Mouse (Mus musculus): Measurements from ENCODE around the gene Otud7a. TPM values are rescaled to one million over a fixed set of nuclear protein-coding genes. Genes with fewer than 3 reads are reported as not detected.

The Otud7a gene
- total RNA-seq, 4 experiments from 2014 or later, result not detected

GRCm38 (mm10) chr7:63773268-63773667 is 328.7 kb downstream of the Otud7a start:
- no peak for DNase-seq (ENCODE audit: low spot score in 2 of 2)

- no peak for DNase-seq (ENCODE audit: low spot score in 2 of 2)
These were observed 329.7 kb downstream of the Otud7a start for GRCm38 (mm10) chr7:63774291-63774690.

DNA sequence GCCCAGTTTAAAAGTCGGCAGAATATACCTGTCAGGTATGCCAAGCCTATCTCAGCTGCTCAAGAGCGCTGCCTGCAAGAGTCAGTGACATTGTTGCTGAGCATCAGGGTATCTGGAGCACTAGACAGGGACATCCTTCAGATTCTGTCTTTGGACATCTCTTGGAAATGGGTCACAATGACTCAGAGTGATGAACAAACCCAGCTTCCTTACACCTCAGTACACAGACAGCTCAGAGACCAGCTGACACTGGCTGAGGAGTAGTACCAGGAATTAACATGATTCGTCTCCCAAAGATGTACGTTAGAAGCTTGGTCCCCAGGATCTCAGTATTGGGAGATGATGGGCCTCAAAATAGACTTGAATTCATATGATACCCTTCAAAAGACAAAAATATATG is 332.8 kb downstream of the Otud7a start:
- DNase-seq (ENCODE audit: low spot score in 2 of 2), result no peak

- no peak for DNase-seq (ENCODE audit: low spot score in 2 of 2)
These were observed 336.3 kb downstream of the Otud7a start for GRCm38 (mm10) chr7:63780821-63781220.

GRCm38 (mm10) chr7:63789743-63790142 is 345.2 kb downstream of the Otud7a start:
- no peak for DNase-seq (ENCODE audit: low spot score in 2 of 2)

GRCm38 (mm10) chr7:63796001-63796632 is 351.6 kb downstream of the Otud7a start:
- DNase-seq (ENCODE audit: low spot score in 2 of 2), result peak in 1 of 2 experiments; percentile 0

DNA sequence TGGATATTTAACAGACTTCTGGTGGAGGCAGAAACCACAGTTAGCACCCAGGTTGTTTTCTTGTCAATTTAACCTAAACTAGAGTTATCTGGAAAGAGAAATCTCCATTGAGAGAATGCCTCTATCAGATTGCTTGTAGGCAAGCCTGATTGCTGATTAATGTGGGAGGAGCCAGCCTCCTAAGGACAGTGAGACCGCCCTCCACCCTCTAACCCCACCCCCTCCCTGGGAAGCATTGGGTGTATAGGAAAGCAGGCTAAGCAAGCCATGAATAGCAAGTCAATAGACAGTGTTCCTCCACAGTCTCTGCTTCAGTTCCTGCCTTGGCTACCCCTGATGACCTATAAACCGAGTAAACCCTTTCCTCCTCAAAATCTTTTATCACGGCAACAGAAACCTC is 353.9 kb downstream of the Otud7a start:
- no peak for DNase-seq (ENCODE audit: low spot score in 2 of 2)

DNA sequence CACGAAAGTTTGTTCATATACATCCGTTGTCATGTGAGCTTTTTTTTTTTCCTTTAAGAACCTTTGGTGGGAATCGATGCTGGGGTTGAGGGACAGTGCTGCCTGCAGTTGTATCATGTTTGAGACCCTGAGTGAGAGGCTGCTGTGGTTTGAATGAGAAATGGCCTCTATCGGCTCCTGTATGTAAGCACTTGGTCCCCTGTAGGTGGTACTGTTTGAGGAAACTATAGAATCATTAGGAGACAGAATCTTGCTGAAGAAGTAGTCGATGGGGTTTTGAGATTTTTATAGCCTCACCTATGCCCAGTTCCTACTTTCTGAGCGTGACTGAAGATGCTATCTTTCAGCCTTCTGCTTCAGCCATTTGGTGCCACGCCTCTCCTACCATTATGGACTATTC is 354.8 kb downstream of the Otud7a start:
- peak in 1 of 2 experiments; percentile 1 for DNase-seq (ENCODE audit: low spot score in 2 of 2)

GRCm38 (mm10) chr7:63802751-63803150 is 358.2 kb downstream of the Otud7a start:
- DNase-seq (ENCODE audit: low spot score in 2 of 2), result peak in 1 of 2 experiments; percentile 44

Other genes with a start within 250 kb of the Otud7a start
- under 1 TPM in 2 of 4 experiments, not detected in 2; 0.16 to 0.29 TPM for gene Chrna7, start 232.2 kb upstream of the Otud7a start, total RNA-seq (2022)

Measured in gastrocnemius, adult 8-10 months (tissue).